Mouse (Mus musculus): ENCODE results near the gene Ttc12. TPM values are rescaled to one million over a fixed set of nuclear protein-coding genes. Genes with fewer than 3 reads are reported as not detected.
A peak's percentile ranks its signal among the peaks of the same experiment; 100 is the strongest.

The Ttc12 gene
- polyA plus RNA-seq, 1 experiment, result 3.3 TPM

DNA sequence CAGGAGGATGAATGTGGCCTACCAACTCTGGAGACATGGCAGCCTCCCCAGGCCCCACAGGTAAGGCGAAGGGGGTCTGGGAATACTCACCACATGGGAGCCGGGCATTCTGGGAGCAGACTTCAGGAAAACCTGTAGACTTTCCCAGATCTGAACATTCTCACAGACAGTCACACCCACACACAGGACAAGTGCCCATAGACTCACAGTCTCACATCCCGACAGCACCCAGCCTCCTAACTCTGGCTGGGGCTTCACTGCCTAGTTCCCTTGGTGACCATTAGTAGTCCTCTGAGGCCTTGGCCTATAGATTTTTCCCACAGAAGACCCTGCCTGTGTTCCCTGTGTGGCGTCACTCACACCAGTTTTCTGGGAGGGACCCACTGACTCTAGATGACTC is 24.6 kb upstream of the Ttc12 start:
- no peak for TF ChIP-seq POLR2A (IDR thresholded peaks at IDR 0.05; ENCODE audit: control insufficient read depth, extremely low read depth, insufficient read depth, low read length, poor library complexity)
- no peak for TF ChIP-seq CTCF (IDR thresholded peaks at IDR 0.05; ENCODE audit: borderline replicate concordance, control insufficient read depth, extremely low read depth, insufficient read depth, low read length, poor library complexity)
- no peak for DNase-seq
- 94% methylated on average over 4 of the region's 4 CpGs for WGBS
- no peaks in the 10 kb centered on the region for H3K27me3 ChIP-seq (ENCODE audit: control insufficient read depth, insufficient read depth, low read length)
- no peak overlapping the region for H3K27ac ChIP-seq (ENCODE audit: control insufficient read depth, insufficient read depth, low read length)
- H3K36me3 ChIP-seq (ENCODE audit: control insufficient read depth, insufficient read depth, low read length), result no peaks in the 10 kb centered on the region
- peaks cover 14% of the 10 kb centered on the region for H3K4me1 ChIP-seq (replicated peaks; ENCODE audit: control insufficient read depth, insufficient read depth, low read length)
- H3K4me3 ChIP-seq (ENCODE audit: control insufficient read depth, insufficient read depth, low read length), result no peak overlapping the region

DNA sequence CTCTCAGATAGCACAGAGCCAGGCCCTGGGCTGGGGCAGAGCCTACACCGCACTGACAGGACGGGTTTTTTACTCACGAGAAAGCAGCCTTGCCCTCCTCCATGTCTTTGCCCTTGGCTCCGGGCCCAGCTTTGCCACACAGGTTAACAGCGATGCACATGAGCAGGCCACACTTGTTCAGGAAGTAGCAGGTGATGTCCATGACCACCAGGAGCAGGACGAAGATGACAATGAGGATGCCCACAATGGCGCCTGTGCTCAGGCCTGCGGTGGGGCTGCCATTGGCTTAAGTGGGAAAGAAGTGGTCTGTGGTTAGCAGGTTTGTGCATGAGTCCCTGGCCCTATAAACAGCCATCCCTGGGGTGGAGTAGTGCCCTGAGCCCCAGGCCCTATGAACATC is 23.6 kb upstream of the Ttc12 start:
- Histone ChIP-seq H3K27ac (ENCODE audit: control insufficient read depth, insufficient read depth, low read length) (no peak overlapping the region), H3K27me3 (ENCODE audit: control insufficient read depth, insufficient read depth, low read length) (no peaks in the 10 kb centered on the region), H3K4me3 (ENCODE audit: control insufficient read depth, insufficient read depth, low read length) (no peak overlapping the region), H3K36me3 (ENCODE audit: control insufficient read depth, insufficient read depth, low read length) (no peaks in the 10 kb centered on the region), H3K4me1 (replicated peaks; ENCODE audit: control insufficient read depth, insufficient read depth, low read length) (peaks cover 14% of the 10 kb centered on the region)
- no peak for DNase-seq
- TF ChIP-seq POLR2A (IDR thresholded peaks at IDR 0.05; ENCODE audit: control insufficient read depth, extremely low read depth, insufficient read depth, low read length, poor library complexity) (no peak), CTCF (IDR thresholded peaks at IDR 0.05; ENCODE audit: borderline replicate concordance, control insufficient read depth, extremely low read depth, insufficient read depth, low read length, poor library complexity) (no peak)
- 88% methylated on average over 8 of the region's 8 CpGs for WGBS

DNA sequence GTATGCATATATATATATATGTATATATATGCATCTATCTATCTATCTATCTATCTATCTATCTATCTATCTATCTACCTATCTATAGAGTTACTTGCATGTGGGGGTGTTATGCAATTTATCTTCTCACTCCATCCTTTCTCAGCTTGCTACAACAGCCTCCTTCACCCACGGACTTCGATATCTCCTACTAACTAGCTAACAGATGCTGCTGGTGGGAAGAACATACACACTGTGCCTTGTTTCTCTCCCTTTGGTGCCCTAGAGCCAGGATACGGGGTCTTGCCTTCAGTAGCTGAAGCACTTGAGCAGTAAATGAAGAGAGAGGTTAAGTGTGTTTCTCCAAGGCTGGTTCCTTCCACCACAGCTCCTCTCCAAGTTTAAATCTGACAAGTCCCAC is 23.1 kb upstream of the Ttc12 start:
- Histone ChIP-seq H3K36me3 (ENCODE audit: control insufficient read depth, insufficient read depth, low read length) (no peaks in the 10 kb centered on the region), H3K4me1 (replicated peaks; ENCODE audit: control insufficient read depth, insufficient read depth, low read length) (peaks cover 14% of the 10 kb centered on the region), H3K27ac (ENCODE audit: control insufficient read depth, insufficient read depth, low read length) (no peak overlapping the region), H3K4me3 (ENCODE audit: control insufficient read depth, insufficient read depth, low read length) (no peak overlapping the region), H3K27me3 (ENCODE audit: control insufficient read depth, insufficient read depth, low read length) (no peaks in the 10 kb centered on the region)
- WGBS, result 96% methylated on average over 3 of the region's 3 CpGs
- no peak for DNase-seq
- no peak for TF ChIP-seq POLR2A (IDR thresholded peaks at IDR 0.05; ENCODE audit: control insufficient read depth, extremely low read depth, insufficient read depth, low read length, poor library complexity)
- TF ChIP-seq CTCF (IDR thresholded peaks at IDR 0.05; ENCODE audit: borderline replicate concordance, control insufficient read depth, extremely low read depth, insufficient read depth, low read length, poor library complexity), result no peak

DNA sequence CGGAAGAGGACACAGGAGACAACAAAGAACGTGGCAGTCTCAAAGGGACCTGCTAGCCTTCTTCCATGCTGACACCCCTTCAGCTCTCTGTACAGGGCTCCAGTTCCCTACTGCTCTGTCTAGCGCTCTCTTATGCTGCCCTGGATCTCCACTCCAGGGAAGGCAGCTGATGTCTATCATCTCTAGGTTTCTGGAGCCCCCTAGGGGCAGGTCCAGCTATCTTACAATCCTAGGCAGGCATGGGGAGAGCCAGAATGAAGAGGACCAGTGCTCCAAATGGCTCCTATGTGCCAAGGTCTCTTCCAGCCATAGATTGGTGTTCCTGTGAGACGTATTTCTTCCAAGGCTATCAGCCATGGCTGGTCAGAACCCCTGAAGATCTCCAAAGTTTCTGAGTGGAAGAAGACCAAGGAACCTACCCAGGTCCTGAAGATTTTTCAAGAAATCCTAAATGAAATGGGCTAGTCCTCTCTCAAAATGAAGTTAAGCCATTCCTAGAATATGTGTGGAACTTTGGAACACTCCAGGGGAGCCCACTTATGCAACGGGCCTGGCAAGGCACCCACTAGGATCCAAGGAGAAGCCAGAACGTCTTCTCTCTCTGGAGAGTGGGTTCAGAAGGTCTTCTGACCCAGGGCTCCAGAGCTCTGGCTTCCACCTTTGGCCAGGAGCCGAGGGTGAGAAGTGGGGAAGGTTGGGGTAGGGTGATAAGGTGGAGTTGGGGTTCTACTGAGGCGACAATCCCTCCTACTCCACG is 22.0 kb upstream of the Ttc12 start:
- no peaks in the 10 kb centered on the region for H3K36me3 ChIP-seq (ENCODE audit: control insufficient read depth, insufficient read depth, low read length)
- DNase-seq, result peak; percentile 23
- H3K27ac ChIP-seq (ENCODE audit: control insufficient read depth, insufficient read depth, low read length), result peak overlapping the region; percentile 38; the same call in 1 of the 2 replicates
- no peaks in the 10 kb centered on the region for H3K27me3 ChIP-seq (ENCODE audit: control insufficient read depth, insufficient read depth, low read length)
- H3K4me3 ChIP-seq (ENCODE audit: control insufficient read depth, insufficient read depth, low read length), result no peak overlapping the region
- 70% methylated on average over 9 of the region's 9 CpGs for WGBS
- H3K4me1 ChIP-seq (replicated peaks; ENCODE audit: control insufficient read depth, insufficient read depth, low read length), result peaks cover 14% of the 10 kb centered on the region
- TF ChIP-seq CTCF (IDR thresholded peaks at IDR 0.05; ENCODE audit: borderline replicate concordance, control insufficient read depth, extremely low read depth, insufficient read depth, low read length, poor library complexity), result no peak
- no peak for TF ChIP-seq POLR2A (IDR thresholded peaks at IDR 0.05; ENCODE audit: control insufficient read depth, extremely low read depth, insufficient read depth, low read length, poor library complexity)

DNA sequence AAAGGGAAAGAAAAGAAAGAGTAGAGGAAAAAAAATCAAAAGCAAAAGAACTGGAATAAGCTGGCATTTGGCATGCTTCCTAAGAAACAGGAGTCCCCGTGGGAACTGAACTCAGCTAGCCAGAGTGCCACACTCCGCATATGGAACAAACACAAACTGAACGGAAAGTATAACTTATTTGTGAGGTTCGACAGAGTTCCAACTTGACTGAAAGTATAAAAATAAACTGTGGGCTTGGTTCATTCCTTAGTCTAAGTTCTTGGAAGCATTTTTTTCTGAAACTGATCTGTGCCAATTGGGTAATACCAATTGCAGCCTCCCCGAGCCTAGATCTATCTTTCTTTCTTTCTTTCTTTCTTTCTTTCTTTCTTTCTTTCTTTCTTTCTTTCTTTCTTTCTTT is 18.6 kb upstream of the Ttc12 start:
- no peaks in the 10 kb centered on the region for H3K27me3 ChIP-seq (ENCODE audit: control insufficient read depth, insufficient read depth, low read length)
- no peak for TF ChIP-seq POLR2A (IDR thresholded peaks at IDR 0.05; ENCODE audit: control insufficient read depth, extremely low read depth, insufficient read depth, low read length, poor library complexity)
- no peak for TF ChIP-seq CTCF (IDR thresholded peaks at IDR 0.05; ENCODE audit: borderline replicate concordance, control insufficient read depth, extremely low read depth, insufficient read depth, low read length, poor library complexity)
- no peak for DNase-seq
- no peak overlapping the region for H3K27ac ChIP-seq (ENCODE audit: control insufficient read depth, insufficient read depth, low read length)
- 84% methylated on average over 5 of the region's 5 CpGs for WGBS
- H3K4me1 ChIP-seq (replicated peaks; ENCODE audit: control insufficient read depth, insufficient read depth, low read length), result peaks cover 14% of the 10 kb centered on the region
- H3K4me3 ChIP-seq (ENCODE audit: control insufficient read depth, insufficient read depth, low read length), result no peak overlapping the region
- no peaks in the 10 kb centered on the region for H3K36me3 ChIP-seq (ENCODE audit: control insufficient read depth, insufficient read depth, low read length)

DNA sequence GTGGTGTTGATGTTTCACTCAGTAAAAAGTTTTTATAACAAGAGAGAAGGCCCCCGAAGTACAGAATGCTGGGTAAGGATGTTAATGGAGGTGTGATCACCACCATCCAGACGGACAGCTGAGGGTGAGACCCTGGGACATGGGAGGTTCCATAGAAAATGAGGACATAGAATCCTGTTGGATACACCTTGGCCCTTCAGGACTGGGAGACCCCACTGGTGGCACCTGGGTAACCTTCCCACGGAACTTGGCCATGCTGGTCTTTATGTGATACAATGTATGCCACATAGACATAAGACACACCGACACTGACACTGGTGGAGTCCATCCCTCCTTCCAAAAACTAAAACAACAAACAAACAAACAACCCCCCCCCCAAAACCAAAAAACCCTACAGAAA is 16.2 kb upstream of the Ttc12 start:
- Histone ChIP-seq H3K4me3 (ENCODE audit: control insufficient read depth, insufficient read depth, low read length) (no peak overlapping the region), H3K27me3 (ENCODE audit: control insufficient read depth, insufficient read depth, low read length) (no peaks in the 10 kb centered on the region), H3K36me3 (ENCODE audit: control insufficient read depth, insufficient read depth, low read length) (no peaks in the 10 kb centered on the region), H3K4me1 (replicated peaks; ENCODE audit: control insufficient read depth, insufficient read depth, low read length) (peaks cover under 1% of the 10 kb centered on the region; the same call in 1 of the 2 replicates), H3K27ac (ENCODE audit: control insufficient read depth, insufficient read depth, low read length) (no peak overlapping the region)
- DNase-seq, result no peak
- 94% methylated on average over 4 of the region's 4 CpGs for WGBS
- TF ChIP-seq POLR2A (IDR thresholded peaks at IDR 0.05; ENCODE audit: control insufficient read depth, extremely low read depth, insufficient read depth, low read length, poor library complexity) (no peak), CTCF (IDR thresholded peaks at IDR 0.05; ENCODE audit: borderline replicate concordance, control insufficient read depth, extremely low read depth, insufficient read depth, low read length, poor library complexity) (no peak)

All from thymus, adult 2 months (tissue).